Mouse (Mus musculus): ENCODE data around the gene Pgrmc2.

Gene Pgrmc2

GRCm38 (mm10) chr3:41082885-41083789 lies at the start of gene Pgrmc2:
Pgrmc2 (minus strand) TSS chr3:41083046.
- DNase-seq: peak; percentile 99

- DNase-seq: no peak
Observed at GRCm38 (mm10) chr3:41124000-41124294, 41.1 kb upstream of the Pgrmc2 start.

GRCm38 (mm10) chr3:41123190-41123999 lies 40.5 kb upstream of the Pgrmc2 start:
- DNase-seq: no peak

- DNase-seq: no peak
Observed at GRCm38 (mm10) chr3:41118173-41118572, 35.3 kb upstream of the Pgrmc2 start.

GRCm38 (mm10) chr3:41117447-41117846 lies 34.6 kb upstream of the Pgrmc2 start:
- no peak for DNase-seq

- DNase-seq: peak; percentile 47
Observed at GRCm38 (mm10) chr3:41113186-41113585, 30.3 kb upstream of the Pgrmc2 start.

- DNase-seq: no peak
Observed at GRCm38 (mm10) chr3:41108306-41108785, 25.5 kb upstream of the Pgrmc2 start.

- peak; percentile 25 for DNase-seq
Observed at GRCm38 (mm10) chr3:41107600-41108305, 24.9 kb upstream of the Pgrmc2 start.

GRCm38 (mm10) chr3:41101905-41102304 lies 19.1 kb upstream of the Pgrmc2 start:
- no peak for DNase-seq

DNA sequence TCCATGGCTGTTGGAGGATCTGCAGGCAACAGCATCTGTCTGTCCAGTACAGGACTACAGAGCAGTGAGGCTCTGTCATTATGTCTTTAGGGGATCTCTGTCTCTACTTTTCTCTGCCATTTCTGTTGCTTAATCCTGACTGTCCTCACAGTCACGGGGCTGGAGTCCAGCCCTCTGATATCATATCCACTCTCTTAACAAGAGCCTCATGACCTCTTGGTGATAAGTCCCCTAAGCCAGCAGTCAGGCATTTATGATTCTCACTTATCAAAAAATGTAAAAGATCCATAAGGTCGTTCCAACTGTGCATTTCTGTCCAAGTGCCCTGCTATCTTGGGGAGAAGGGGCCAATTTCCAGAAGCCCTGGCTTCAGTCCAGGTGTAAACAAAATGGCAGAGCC lies 17.3 kb upstream of the Pgrmc2 start:
- DNase-seq: no peak

DNA sequence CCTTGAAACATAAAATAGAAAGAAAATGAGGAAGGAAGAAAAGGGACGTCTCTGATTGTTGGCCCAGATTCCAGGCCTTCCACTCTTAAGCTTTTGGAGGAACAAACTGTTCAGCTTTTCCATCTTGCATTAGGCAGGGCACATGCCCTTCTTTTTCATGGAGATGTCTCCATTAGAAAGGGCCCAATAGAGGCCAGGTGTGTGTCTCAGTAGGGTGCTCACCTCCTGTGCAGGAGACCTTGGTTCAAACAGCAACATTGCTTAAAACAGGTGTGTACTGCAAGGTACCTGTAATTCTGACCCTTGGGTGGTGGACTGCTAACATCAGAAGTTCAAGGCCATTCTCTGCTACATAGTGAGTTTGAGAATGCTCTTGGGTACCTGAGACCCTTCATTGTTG lies 16.8 kb upstream of the Pgrmc2 start:
- no peak for DNase-seq

DNA sequence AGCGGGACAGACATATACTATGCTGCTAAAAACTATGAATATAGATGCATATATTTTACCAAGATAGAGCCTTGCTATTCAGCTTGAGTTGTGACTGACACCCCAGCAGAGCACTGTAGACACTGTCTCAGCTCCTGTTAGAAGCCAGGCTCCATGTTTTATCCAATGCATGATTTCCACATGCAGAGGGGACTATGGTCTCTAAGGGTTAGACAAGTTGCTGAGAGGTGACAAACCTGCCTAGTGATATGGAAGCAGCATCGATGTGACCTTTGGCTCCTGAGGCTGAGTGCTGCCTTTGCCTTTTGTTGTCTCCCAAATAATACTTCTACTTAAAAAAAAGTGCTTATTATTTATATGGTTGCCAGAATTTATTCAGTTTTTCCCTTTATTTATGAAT lies 10.4 kb upstream of the Pgrmc2 start:
- no peak for DNase-seq

DNA sequence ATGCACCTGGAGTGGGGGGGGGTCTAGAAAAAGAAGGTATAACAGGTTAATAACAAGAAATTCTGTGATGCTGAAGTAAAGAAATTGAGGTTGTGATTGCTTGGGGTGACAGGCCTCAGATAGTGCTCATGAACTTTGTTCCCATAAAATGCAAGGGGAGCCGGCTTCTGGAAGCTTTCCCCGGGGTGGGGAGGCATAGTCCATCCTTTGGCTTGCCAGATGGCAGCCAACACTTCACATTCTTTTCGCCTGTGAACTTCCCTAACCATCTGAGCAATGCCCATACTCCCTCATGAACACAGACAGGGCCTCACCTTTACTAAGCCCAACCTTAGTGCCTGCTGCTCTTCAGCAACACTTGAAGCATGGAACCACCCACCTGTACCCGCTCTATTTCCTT lies 9.5 kb upstream of the Pgrmc2 start:
- DNase-seq: no peak

DNA sequence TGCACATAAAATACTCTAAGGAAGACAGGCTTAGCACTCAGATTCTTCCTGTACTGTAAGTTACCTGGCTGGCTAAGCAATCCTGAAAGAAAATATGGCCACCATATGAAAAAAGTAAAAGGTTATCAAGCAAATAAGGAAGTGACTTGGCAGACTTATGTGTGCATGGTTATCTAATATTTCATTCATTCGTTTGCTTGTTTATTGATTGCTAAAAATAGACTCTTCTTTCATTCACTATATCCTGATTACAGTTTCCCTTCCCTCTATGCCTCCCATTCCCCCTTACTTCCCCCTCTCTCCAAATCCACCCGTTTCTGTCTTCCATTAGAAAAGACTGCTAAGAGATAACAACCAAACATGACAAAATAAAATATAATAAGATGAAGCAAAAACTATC lies 8.0 kb upstream of the Pgrmc2 start:
- DNase-seq: no peak

- DNase-seq: no peak
Observed at GRCm38 (mm10) chr3:41087071-41087470, 4.2 kb upstream of the Pgrmc2 start.

- DNase-seq: no peak
Observed at GRCm38 (mm10) chr3:41084421-41084820, 1.6 kb upstream of the Pgrmc2 start.

DNA sequence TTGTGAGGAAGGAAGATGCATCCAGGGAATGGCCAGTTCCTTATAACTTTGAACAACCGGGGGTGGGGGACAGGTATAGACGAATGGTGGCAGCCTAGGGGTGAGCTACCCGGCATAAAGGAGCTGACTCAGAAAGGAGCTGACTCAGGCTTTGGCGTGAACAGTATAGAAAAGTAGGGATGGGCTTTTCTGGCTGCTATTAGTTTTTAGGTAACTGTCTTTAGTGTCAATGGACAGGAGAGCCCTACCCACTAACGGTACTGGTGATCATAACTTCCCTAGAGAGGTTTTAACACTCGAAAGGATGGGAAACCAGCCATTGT lies 905 bp upstream of the Pgrmc2 start:
- no peak for DNase-seq

DNA sequence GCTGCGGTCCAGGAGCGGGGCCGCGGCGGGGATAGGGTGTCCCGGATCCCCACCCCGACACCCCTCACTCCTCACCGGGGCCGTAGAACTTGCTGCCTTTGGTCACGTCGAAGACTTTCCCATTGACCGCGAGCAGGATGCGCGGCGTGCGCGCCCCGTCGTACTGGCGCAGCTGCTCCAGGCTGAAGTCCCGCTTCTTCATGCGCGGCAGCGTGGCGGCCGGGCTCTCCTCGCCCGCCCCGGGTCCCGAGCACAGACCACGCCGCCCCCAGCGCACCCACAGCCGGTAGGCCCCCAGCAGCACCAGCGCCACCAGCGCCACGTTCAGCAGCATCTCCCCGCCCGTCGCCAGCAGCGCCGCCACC lies 344 bp downstream of the Pgrmc2 start:
- DNase-seq: no peak

DNA sequence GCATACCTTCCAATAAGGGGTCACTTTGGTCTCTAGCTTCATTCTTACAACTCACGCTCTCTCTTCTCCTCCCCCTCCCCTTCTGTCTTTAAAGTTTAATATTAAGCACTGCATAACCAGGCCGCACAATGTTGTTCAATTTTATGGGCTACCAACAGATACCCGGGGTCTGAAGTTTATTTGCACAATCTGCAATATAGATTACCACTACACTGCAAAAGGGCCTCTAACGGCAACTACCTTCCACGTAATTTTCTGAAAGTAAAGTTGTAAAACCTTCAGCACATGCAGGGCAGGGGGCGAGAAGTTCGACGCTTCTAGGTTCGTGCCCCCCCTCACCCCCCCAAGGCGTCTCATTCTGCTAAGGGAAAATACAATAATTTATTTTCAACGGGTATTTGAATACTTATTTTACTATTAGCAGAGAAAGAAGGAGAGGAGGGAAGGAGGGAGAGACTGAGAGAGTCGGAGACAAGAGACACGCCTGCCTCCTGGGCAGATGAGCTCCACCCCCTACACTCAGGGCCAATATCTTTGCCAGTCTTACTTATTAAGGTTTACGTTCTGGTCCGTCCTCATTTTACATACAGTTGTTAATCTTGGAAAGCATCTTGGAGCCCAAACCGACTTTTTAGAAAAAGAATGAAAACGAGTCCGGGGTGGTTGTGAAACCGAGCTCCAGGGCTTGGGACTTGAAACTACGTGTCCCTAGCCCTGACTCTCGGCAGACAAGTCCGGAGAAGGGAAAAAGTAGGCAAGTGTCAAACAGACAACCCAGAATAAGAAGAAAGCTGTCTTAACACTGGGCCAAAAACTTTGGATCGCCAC lies 1.2 kb downstream of the Pgrmc2 start:
- no peak for DNase-seq

DNA sequence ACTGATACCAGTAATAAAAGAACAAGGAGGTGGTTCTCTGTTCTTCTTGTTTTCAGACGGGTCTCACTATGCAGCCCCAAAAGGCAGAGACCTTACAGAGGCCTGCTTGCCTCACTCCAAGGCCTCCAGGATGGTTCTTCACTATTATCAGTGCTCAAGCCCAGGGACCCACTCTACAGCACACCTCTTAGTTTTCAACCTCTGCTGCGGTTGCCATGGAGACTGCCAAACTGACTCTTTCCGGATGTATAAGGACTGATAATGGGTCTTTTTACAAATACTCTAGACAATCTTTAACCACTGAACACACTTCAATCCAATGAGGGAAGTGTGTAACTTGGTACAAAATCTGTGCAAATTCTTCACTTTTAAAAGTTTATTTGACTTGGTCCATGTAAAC lies 2.1 kb downstream of the Pgrmc2 start:
- DNase-seq: no peak

- no peak for DNase-seq
Observed at GRCm38 (mm10) chr3:41078673-41079072, 4.2 kb downstream of the Pgrmc2 start.

DNA sequence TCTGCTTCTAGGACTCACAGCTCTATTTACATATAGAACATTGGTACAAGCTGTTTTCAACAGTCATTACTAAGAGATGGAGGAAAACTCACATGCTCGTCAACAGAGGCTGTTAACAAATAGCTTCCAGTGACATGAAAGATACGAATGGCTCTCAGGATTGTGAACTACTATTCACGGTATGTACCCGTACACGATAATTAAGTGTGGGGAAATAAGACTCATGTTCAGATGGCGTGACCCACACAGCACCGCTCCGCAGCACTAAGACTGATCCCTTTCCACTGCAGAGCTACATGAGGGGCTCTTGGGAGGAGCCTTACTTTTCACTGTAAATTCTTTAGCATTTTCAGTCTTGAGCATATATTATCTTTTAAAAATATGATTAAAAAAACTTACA lies 7.5 kb downstream of the Pgrmc2 start:
- no peak for DNase-seq

GRCm38 (mm10) chr3:41070519-41070918 lies 12.3 kb downstream of the Pgrmc2 start:
- DNase-seq: no peak
